Mouse (Mus musculus): ENCODE measurements around the gene Ss18l2. TPM values are rescaled to one million over a fixed set of nuclear protein-coding genes. Genes with fewer than 3 reads are reported as not detected.
A peak's percentile ranks its signal among the peaks of the same experiment; 100 is the strongest.

Ss18l2 gene
- polyA plus RNA-seq, 1 experiment from 2014 or later, result 112 TPM

GRCm38 (mm10) chr9:121744051-121744450 lies 33.9 kb downstream of the Ss18l2 start:
- Histone ChIP-seq H3K4me2 (ENCODE audit: low read depth, low read length) (no peak overlapping the region), H3K9me3 (replicated peaks; ENCODE audit: control insufficient read depth, low read length) (no peaks in the 10 kb centered on the region), H3K36me3 (ENCODE audit: control insufficient read depth, insufficient read depth, low read length) (peaks cover 16% of the 10 kb centered on the region), H3K9ac (ENCODE audit: low read length) (no peak overlapping the region), H3K27ac (ENCODE audit: low read length) (no peak overlapping the region), H3K4me3 (replicated peaks; ENCODE audit: low read length) (no peak overlapping the region), H3K27me3 (ENCODE audit: control insufficient read depth, insufficient read depth, low read length) (no peaks in the 10 kb centered on the region), H3K4me1 (ENCODE audit: control insufficient read depth, insufficient read depth, low read length) (no peaks in the 10 kb centered on the region)
- no peak for ATAC-seq (ENCODE audit: insufficient read depth, low FRiP score)
- WGBS, result 81% methylated on average over 8 of the region's 8 CpGs

- H3K9me3 ChIP-seq (replicated peaks; ENCODE audit: control insufficient read depth, low read length), result no peaks in the 10 kb centered on the region
- H3K27me3 ChIP-seq (ENCODE audit: control insufficient read depth, insufficient read depth, low read length), result no peaks in the 10 kb centered on the region
- no peaks in the 10 kb centered on the region for H3K4me1 ChIP-seq (ENCODE audit: control insufficient read depth, insufficient read depth, low read length)
- H3K4me3 ChIP-seq (replicated peaks; ENCODE audit: low read length), result no peak overlapping the region
- H3K4me2 ChIP-seq (ENCODE audit: low read depth, low read length), result no peak overlapping the region
- no peak overlapping the region for H3K9ac ChIP-seq (ENCODE audit: low read length)
- no peak for ATAC-seq (ENCODE audit: insufficient read depth, low FRiP score)
- peaks cover 24% of the 10 kb centered on the region for H3K36me3 ChIP-seq (ENCODE audit: control insufficient read depth, insufficient read depth, low read length)
- 93% methylated on average over 9 of the region's 9 CpGs for WGBS
- H3K27ac ChIP-seq (ENCODE audit: low read length), result no peak overlapping the region
These were observed 42.6 kb downstream of the Ss18l2 start for GRCm38 (mm10) chr9:121752774-121753173.

- no peaks in the 10 kb centered on the region for H3K9me3 ChIP-seq (replicated peaks; ENCODE audit: control insufficient read depth, low read length)
- H3K9ac ChIP-seq (ENCODE audit: low read length), result no peak overlapping the region
- H3K4me3 ChIP-seq (replicated peaks; ENCODE audit: low read length), result no peak overlapping the region
- WGBS, result 87% methylated on average over 3 of the region's 3 CpGs
- ATAC-seq (ENCODE audit: insufficient read depth, low FRiP score), result no peak
- no peak overlapping the region for H3K27ac ChIP-seq (ENCODE audit: low read length)
- H3K27me3 ChIP-seq (ENCODE audit: control insufficient read depth, insufficient read depth, low read length), result no peaks in the 10 kb centered on the region
- peaks cover 8% of the 10 kb centered on the region; the same call in 1 of the 2 replicates for H3K4me1 ChIP-seq (ENCODE audit: control insufficient read depth, insufficient read depth, low read length)
- H3K4me2 ChIP-seq (ENCODE audit: low read depth, low read length), result no peak overlapping the region
- H3K36me3 ChIP-seq (ENCODE audit: control insufficient read depth, insufficient read depth, low read length), result peaks cover 24% of the 10 kb centered on the region
These were observed 44.5 kb downstream of the Ss18l2 start for GRCm38 (mm10) chr9:121754624-121755023.

GRCm38 (mm10) chr9:121756785-121757184 lies 46.7 kb downstream of the Ss18l2 start:
- Histone ChIP-seq H3K27me3 (ENCODE audit: control insufficient read depth, insufficient read depth, low read length) (no peaks in the 10 kb centered on the region), H3K4me2 (ENCODE audit: low read depth, low read length) (no peak overlapping the region), H3K36me3 (ENCODE audit: control insufficient read depth, insufficient read depth, low read length) (peaks cover 18% of the 10 kb centered on the region), H3K4me3 (replicated peaks; ENCODE audit: low read length) (no peak overlapping the region), H3K9me3 (replicated peaks; ENCODE audit: control insufficient read depth, low read length) (no peaks in the 10 kb centered on the region), H3K4me1 (ENCODE audit: control insufficient read depth, insufficient read depth, low read length) (peaks cover 19% of the 10 kb centered on the region), H3K9ac (ENCODE audit: low read length) (no peak overlapping the region), H3K27ac (ENCODE audit: low read length) (no peak overlapping the region)
- ATAC-seq (ENCODE audit: insufficient read depth, low FRiP score), result no peak
- WGBS, result 81% methylated on average over 3 of the region's 3 CpGs

- no peak overlapping the region for H3K4me2 ChIP-seq (ENCODE audit: low read depth, low read length)
- 57% methylated on average over 3 of the region's 3 CpGs for WGBS
- H3K4me1 ChIP-seq (ENCODE audit: control insufficient read depth, insufficient read depth, low read length), result peaks cover 19% of the 10 kb centered on the region
- no peak overlapping the region for H3K9ac ChIP-seq (ENCODE audit: low read length)
- peak overlapping the region; percentile 36; the same call in 1 of the 2 replicates for H3K27ac ChIP-seq (ENCODE audit: low read length)
- H3K27me3 ChIP-seq (ENCODE audit: control insufficient read depth, insufficient read depth, low read length), result no peaks in the 10 kb centered on the region
- H3K36me3 ChIP-seq (ENCODE audit: control insufficient read depth, insufficient read depth, low read length), result peaks cover 13% of the 10 kb centered on the region
- no peaks in the 10 kb centered on the region for H3K9me3 ChIP-seq (replicated peaks; ENCODE audit: control insufficient read depth, low read length)
- H3K4me3 ChIP-seq (replicated peaks; ENCODE audit: low read length), result no peak overlapping the region
- no peak for ATAC-seq (ENCODE audit: insufficient read depth, low FRiP score)
These were observed 47.3 kb downstream of the Ss18l2 start for GRCm38 (mm10) chr9:121757432-121757831.

- Histone ChIP-seq H3K4me3 (replicated peaks; ENCODE audit: low read length) (peak overlapping the region; percentile 87), H3K9ac (ENCODE audit: low read length) (peak overlapping the region; percentile 96), H3K36me3 (ENCODE audit: control insufficient read depth, insufficient read depth, low read length) (peaks cover 9% of the 10 kb centered on the region; the same call in 1 of the 2 replicates), H3K27ac (ENCODE audit: low read length) (peak overlapping the region; percentile 90), H3K9me3 (replicated peaks; ENCODE audit: control insufficient read depth, low read length) (no peaks in the 10 kb centered on the region), H3K27me3 (ENCODE audit: control insufficient read depth, insufficient read depth, low read length) (no peaks in the 10 kb centered on the region), H3K4me1 (ENCODE audit: control insufficient read depth, insufficient read depth, low read length) (peaks cover 19% of the 10 kb centered on the region), H3K4me2 (ENCODE audit: low read depth, low read length) (peak overlapping the region; percentile 89)
- 46% methylated on average over 10 of the region's 10 CpGs for WGBS
- no peak for ATAC-seq (ENCODE audit: insufficient read depth, low FRiP score)
These were observed 48.0 kb downstream of the Ss18l2 start for GRCm38 (mm10) chr9:121757835-121758814.

- WGBS, result under 1% methylated on average over 96 of the region's 97 CpGs
- H3K36me3 ChIP-seq (ENCODE audit: control insufficient read depth, insufficient read depth, low read length), result peaks cover 11% of the 10 kb centered on the region
- H3K27me3 ChIP-seq (ENCODE audit: control insufficient read depth, insufficient read depth, low read length), result no peaks in the 10 kb centered on the region
These were observed 49.3 kb downstream of the Ss18l2 start, which contains the start of gene Zfp651 for GRCm38 (mm10) chr9:121759091-121760081. Zfp651 (plus strand) TSS chr9:121759330.

GRCm38 (mm10) chr9:121760271-121761090 lies 50.4 kb downstream of the Ss18l2 start:
- Histone ChIP-seq H3K4me2 (ENCODE audit: low read depth, low read length) (peak overlapping the region; percentile 89), H3K9me3 (replicated peaks; ENCODE audit: control insufficient read depth, low read length) (no peaks in the 10 kb centered on the region), H3K4me3 (replicated peaks; ENCODE audit: low read length) (peak overlapping the region; percentile 87), H3K9ac (ENCODE audit: low read length) (peak overlapping the region; percentile 96), H3K4me1 (ENCODE audit: control insufficient read depth, insufficient read depth, low read length) (peaks cover 19% of the 10 kb centered on the region), H3K27ac (ENCODE audit: low read length) (peak overlapping the region; percentile 90), H3K36me3 (ENCODE audit: control insufficient read depth, insufficient read depth, low read length) (peaks cover 14% of the 10 kb centered on the region), H3K27me3 (ENCODE audit: control insufficient read depth, insufficient read depth, low read length) (no peaks in the 10 kb centered on the region)
- 2% methylated on average over 43 of the region's 43 CpGs for WGBS
- peak; percentile 73 for ATAC-seq (ENCODE audit: insufficient read depth, low FRiP score)

More at GRCm38 (mm10) chr9:121759091-121760081, 49.3 kb downstream of the Ss18l2 start, which contains the start of gene Zfp651:
- ATAC-seq (ENCODE audit: insufficient read depth, low FRiP score), result peak; percentile 84
- peak within 1 kb of the TSS; percentile 96 for H3K9ac ChIP-seq (ENCODE audit: low read length)
- H3K4me1 ChIP-seq (ENCODE audit: control insufficient read depth, insufficient read depth, low read length), result peaks cover 19% of the 10 kb centered on the region
- peak within 1 kb of the TSS; percentile 89 for H3K4me2 ChIP-seq (ENCODE audit: low read depth, low read length)
- no peaks in the 10 kb centered on the region for H3K9me3 ChIP-seq (replicated peaks; ENCODE audit: control insufficient read depth, low read length)
- H3K27ac ChIP-seq (ENCODE audit: low read length), result peak within 1 kb of the TSS; percentile 90
- H3K4me3 ChIP-seq (replicated peaks; ENCODE audit: low read length), result peak within 1 kb of the TSS; percentile 87

Measured in stomach, embryonic 16.5 days (tissue).